Mouse (Mus musculus): ENCODE data around the gene Brinp3. TPM values are rescaled to one million over a fixed set of nuclear protein-coding genes. Genes with fewer than 3 reads are reported as not detected.
"Not testable (repeated sequence)": the region's sequence is repeated elsewhere in the genome, so short reads cannot be mapped to it uniquely, and the experiment has no call there.

Gene Brinp3
- polyA plus RNA-seq, 1 experiment = not detected

DNA sequence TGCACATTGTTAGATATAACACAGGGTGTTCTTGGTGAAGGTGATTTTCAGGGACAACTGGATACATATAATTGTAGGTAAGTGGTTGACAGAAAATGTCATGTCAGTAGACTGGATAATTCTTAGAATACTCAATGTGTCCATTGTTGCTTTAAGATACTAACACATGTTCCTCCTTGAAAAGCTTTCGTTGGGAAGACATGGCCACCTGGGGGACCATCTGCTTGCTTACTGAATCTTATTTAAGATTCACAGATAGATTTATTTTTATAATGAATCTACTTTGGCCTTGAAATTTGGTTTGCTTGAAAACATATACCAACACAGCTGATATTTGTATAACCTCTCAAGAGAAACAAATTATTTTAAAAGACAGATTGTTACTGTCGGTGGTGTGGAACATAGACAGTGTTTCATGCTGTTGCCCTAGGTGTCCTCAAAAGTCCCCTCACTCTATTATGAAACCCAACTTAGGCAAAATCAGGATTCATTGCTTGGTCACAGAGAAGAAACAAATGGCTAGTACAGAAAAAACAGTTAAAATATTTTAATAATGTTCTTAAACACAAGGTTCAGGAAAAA lies 52.4 kb downstream of the Brinp3 start:
- TF ChIP-seq GATA1 (IDR thresholded peaks at IDR 0.05; ENCODE audit: borderline replicate concordance, low read length) (no peak), FLI1 (IDR thresholded peaks at IDR 0.05; ENCODE audit: low read length) (no peak)
- Histone ChIP-seq H3K9me3 (no peaks in the 10 kb centered on the region), H3K4me3 (replicated peaks) (no peak overlapping the region), H3K4me1 (no peaks in the 10 kb centered on the region), H3K36me3 (replicated peaks; ENCODE audit: low read length) (no peaks in the 10 kb centered on the region), H3K27me3 (replicated peaks) (no peaks in the 10 kb centered on the region)

DNA sequence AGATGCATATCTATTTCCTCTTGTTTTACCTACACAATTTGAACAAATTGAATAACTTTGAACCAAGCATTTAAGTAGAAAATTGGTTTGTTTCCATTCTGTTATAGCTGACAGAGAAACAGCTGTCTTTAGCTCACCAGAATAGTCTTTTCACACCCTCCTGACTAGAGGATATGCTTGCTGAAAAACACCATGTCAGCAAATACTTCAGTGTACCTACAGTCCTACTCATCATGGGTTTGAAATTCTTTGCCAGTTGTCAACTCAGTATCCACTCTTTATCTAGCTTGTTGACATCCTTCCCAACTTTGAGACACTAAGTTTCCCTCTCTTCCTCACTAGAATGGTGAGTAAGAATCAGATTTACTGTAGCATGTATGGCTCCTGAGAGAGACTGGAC lies 62.4 kb downstream of the Brinp3 start:
- H3K36me3 ChIP-seq (replicated peaks; ENCODE audit: low read length) = no peaks in the 10 kb centered on the region
- H3K4me3 ChIP-seq (replicated peaks) = no peak overlapping the region
- no peaks in the 10 kb centered on the region for H3K27me3 ChIP-seq (replicated peaks)
- TF ChIP-seq GATA1 (IDR thresholded peaks at IDR 0.05; ENCODE audit: borderline replicate concordance, low read length) = no peak
- 0 out of 2 replicates have a peak, but pooled peaks cover 6% of the 10 kb centered on the region for H3K9me3 ChIP-seq
- H3K4me1 ChIP-seq = no peaks in the 10 kb centered on the region

DNA sequence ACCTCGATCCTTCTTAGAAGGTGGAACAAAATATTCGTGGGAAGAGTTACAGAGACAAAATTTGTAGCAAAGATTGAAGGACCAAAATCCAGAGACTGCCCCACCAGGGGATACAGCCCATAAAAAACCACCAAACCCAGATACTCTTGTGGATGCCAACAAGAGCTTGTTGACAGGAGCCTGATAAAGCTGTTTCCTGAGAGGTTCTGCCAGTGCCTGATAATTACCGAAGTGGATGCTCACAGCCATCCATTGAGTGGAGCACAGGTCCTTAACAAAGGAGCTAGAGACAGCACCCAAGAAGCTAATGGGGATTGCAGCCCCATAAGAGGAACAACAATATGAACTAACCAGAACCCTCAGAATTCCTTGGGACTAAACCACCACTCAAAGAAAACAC lies 67.6 kb downstream of the Brinp3 start:
- Histone ChIP-seq H3K36me3 (replicated peaks; ENCODE audit: low read length) (no peaks in the 10 kb centered on the region), H3K9me3 (0 out of 2 replicates have a peak, but pooled peaks cover 6% of the 10 kb centered on the region), H3K27me3 (replicated peaks) (no peaks in the 10 kb centered on the region), H3K4me3 (replicated peaks) (no peak overlapping the region), H3K4me1 (no peaks in the 10 kb centered on the region)
- TF ChIP-seq GATA1 (IDR thresholded peaks at IDR 0.05; ENCODE audit: borderline replicate concordance, low read length) (no peak), FLI1 (IDR thresholded peaks at IDR 0.05; ENCODE audit: low read length) (no peak)

DNA sequence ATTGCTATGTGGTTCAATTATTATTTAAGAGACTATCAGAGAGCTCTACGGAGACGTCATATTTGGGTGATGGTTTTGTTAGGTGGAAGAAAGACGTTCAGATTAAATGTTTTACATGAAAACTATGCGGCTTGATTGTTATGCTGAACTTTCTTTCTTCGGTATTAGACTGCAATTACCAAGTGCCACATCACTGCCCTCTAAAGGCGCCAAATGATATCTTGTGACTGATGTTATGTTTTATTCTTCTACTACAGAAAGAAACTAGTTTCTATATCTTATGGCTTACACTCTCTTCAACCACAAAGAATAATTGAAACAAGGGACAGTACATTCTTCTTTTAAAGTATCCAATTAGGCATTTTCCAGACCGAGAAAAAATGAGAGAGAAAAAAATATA lies 89.6 kb downstream of the Brinp3 start:
- H3K4me3 ChIP-seq (replicated peaks) = no peak overlapping the region
- no peaks in the 10 kb centered on the region for H3K9me3 ChIP-seq
- H3K36me3 ChIP-seq (replicated peaks; ENCODE audit: low read length) = no peaks in the 10 kb centered on the region
- H3K4me1 ChIP-seq = no peaks in the 10 kb centered on the region
- TF ChIP-seq FLI1 (IDR thresholded peaks at IDR 0.05; ENCODE audit: low read length) (no peak), GATA1 (IDR thresholded peaks at IDR 0.05; ENCODE audit: borderline replicate concordance, low read length) (no peak)
- no peaks in the 10 kb centered on the region for H3K27me3 ChIP-seq (replicated peaks)

DNA sequence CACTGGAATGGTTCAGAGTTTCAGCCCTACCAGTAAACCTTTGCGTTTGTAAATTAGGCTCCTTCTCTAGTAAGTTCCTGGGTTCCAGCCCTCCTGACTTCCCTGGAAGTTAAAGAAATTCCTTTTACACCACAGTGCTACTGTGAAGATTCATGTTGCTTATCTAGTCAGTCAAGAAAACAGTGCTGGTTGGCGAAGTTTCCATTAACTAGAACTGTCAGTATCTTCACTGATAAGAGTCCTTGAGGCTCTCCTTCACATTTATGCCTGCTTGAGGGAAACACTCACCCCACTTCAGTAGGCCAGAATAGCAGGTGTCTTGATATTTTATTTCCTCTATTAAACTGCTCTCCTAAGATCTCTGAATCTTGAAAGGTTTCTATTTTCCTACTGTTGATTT lies 138.3 kb downstream of the Brinp3 start:
- TF ChIP-seq GATA1 (IDR thresholded peaks at IDR 0.05; ENCODE audit: borderline replicate concordance, low read length) = no peak
- Histone ChIP-seq H3K27me3 (replicated peaks) (no peaks in the 10 kb centered on the region), H3K4me1 (no peaks in the 10 kb centered on the region)

DNA sequence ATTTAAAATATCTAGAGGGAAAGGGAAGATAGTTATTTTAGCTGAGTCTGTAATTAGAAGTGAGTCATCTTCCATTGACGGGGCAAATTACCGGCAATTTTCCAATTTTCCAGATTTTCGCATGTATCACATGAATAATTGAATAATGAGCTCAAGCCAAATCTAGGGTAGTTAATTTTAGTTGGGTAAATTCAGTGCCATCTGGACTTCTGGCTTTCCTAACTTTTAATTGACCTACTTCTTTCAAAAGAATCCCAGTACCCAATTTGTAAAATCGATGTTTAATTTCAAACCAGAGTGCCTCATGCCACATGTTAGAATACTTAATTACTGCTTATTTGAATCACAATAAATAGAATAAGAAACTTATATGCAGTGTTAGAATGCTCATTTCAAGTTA lies 162.7 kb downstream of the Brinp3 start:
- Histone ChIP-seq H3K27me3 (replicated peaks) (no peaks in the 10 kb centered on the region), H3K36me3 (replicated peaks; ENCODE audit: low read length) (no peaks in the 10 kb centered on the region), H3K4me1 (no peaks in the 10 kb centered on the region), H3K9me3 (no peaks in the 10 kb centered on the region), H3K4me3 (replicated peaks) (no peak overlapping the region)
- TF ChIP-seq FLI1 (IDR thresholded peaks at IDR 0.05; ENCODE audit: low read length) (no peak), GATA1 (IDR thresholded peaks at IDR 0.05; ENCODE audit: borderline replicate concordance, low read length) (no peak)

More for the DNA sequence above, 138.3 kb downstream of the Brinp3 start:
- no peaks in the 10 kb centered on the region for H3K9me3 ChIP-seq
- no peaks in the 10 kb centered on the region for H3K36me3 ChIP-seq (replicated peaks; ENCODE audit: low read length)
- no peak overlapping the region for H3K4me3 ChIP-seq (replicated peaks)

DNA sequence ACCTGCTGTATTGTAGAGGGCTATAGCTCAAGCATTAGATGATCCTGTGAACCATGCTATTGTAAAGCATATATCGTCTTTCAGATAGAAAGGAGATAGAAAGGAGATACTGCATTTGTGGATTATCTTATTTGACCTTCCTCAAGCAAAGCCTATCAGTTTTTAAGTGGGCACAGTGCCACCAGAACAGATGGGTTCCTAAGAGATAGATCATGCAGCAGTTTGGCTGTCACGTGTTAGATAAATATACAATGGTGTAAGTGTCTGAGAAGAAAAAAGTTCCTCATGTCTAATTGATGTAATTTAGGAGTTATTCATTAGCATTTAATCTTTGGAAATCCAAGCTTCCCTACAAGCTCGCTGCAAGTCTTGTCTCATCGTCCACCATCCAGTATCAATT lies 206.2 kb downstream of the Brinp3 start:
- H3K9me3 ChIP-seq = 0 out of 2 replicates have a peak, but pooled peaks cover 4% of the 10 kb centered on the region
- H3K36me3 ChIP-seq (replicated peaks; ENCODE audit: low read length) = no peaks in the 10 kb centered on the region
- H3K27me3 ChIP-seq (replicated peaks) = no peaks in the 10 kb centered on the region
- no peak overlapping the region for H3K4me3 ChIP-seq (replicated peaks)
- TF ChIP-seq GATA1 (IDR thresholded peaks at IDR 0.05; ENCODE audit: borderline replicate concordance, low read length) (no peak), FLI1 (IDR thresholded peaks at IDR 0.05; ENCODE audit: low read length) (no peak)
- no peaks in the 10 kb centered on the region for H3K4me1 ChIP-seq

DNA sequence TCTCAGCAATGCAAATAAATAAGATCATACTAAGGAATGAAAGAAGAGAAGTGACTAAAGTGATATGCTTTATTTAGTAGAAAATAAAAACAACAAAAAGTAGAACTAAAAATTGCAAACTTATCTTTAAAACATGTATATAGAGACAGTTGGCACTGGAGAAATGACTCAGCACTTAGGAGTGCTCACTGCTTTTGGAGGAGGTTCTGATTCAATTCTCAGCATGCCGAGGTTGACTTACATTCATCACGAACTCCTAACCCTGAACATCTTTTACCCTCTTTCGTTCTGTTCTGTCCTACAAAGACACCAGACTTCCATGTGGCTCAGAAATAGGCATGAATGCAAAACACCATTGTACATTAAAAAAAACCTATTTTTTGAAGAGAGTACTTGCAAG lies 225.0 kb downstream of the Brinp3 start:
- H3K4me1 ChIP-seq = no peaks in the 10 kb centered on the region
- no peaks in the 10 kb centered on the region for H3K36me3 ChIP-seq (replicated peaks; ENCODE audit: low read length)
- TF ChIP-seq FLI1 (IDR thresholded peaks at IDR 0.05; ENCODE audit: low read length) (no peak), GATA1 (IDR thresholded peaks at IDR 0.05; ENCODE audit: borderline replicate concordance, low read length) (no peak)
- H3K9me3 ChIP-seq = no peaks in the 10 kb centered on the region
- no peaks in the 10 kb centered on the region for H3K27me3 ChIP-seq (replicated peaks)
- no peak overlapping the region for H3K4me3 ChIP-seq (replicated peaks)

DNA sequence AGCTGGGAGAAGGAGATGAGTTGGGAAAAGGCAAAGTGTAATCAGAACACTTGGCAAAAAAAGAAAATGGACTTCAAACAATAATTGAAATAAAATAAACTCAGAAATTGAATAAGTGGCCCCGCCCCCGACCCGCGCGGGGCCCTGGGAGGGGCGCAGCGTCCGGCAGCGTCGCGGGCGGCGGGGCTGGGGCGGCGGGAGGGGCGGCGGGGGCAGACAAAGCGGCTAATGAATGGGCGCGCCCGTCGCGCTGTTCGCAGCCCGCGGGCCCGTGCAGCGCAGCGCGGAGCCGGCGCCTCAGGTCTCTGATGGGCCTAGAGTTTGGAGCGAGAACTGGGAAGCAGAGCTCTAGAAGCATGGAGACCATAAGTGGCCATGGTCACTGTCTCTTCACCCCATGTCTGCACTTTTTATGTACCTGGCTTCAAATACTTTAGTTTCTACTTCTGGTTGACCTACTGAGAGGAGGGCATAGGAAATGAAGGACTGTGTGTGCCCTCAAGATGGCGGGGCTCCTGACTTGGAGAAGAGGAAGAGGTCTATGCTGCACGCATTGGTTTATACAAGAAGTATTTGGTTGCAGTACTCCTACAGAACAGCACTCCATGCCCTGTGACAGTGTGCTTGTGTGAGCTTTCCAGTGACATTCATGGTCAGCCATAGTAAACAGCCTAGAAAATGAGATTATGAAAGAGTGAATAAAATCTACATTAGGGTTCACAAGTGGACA lies 230.4 kb downstream of the Brinp3 start:
- H3K27me3 ChIP-seq (replicated peaks); H3K36me3 ChIP-seq (replicated peaks; ENCODE audit: low read length); H3K4me3 ChIP-seq (replicated peaks); H3K9me3 ChIP-seq; H3K4me1 ChIP-seq: not testable (repeated sequence)

DNA sequence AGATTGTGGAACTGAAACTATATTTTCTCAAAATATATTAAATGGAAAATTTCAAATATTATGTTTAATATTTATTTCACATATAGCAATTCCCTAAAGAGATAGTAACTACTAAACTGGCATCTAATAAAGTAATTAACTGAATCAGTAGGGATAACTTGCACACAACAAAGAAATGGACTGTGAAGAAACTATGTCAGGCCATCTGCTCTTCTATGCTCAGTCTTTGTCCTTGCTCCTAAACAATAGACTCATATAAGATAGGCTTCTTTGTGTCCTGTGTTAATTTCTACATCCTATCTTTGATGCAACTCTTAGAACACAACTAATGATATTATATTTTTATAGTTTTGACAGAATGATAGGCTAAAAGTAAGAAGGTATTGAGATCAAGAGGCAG lies 256.5 kb downstream of the Brinp3 start:
- H3K9me3 ChIP-seq = no peaks in the 10 kb centered on the region
- H3K4me1 ChIP-seq = no peaks in the 10 kb centered on the region
- TF ChIP-seq FLI1 (IDR thresholded peaks at IDR 0.05; ENCODE audit: low read length) = no peak
- TF ChIP-seq GATA1 (IDR thresholded peaks at IDR 0.05; ENCODE audit: borderline replicate concordance, low read length) = no peak
- H3K27me3 ChIP-seq (replicated peaks) = no peaks in the 10 kb centered on the region
- no peaks in the 10 kb centered on the region for H3K36me3 ChIP-seq (replicated peaks; ENCODE audit: low read length)
- H3K4me3 ChIP-seq (replicated peaks) = no peak overlapping the region

All from megakaryocyte, embryonic 14.5 days (primary cell).